Mouse (Mus musculus) c-Kit-positive CD71-negative TER-119-negative erythroid progenitor cells, embryonic 14.5 days (primary cell): ENCODE measurements around the gene Ms4a6b.
"Not testable (repeated sequence)": the region's sequence is repeated elsewhere in the genome, so short reads cannot be mapped to it uniquely, and the experiment has no call there.

Source experiments
- DNase-seq: peaks from one replicate; pipeline ENCODE4 v3.0.0-alpha.2; 2013; ENCODE audit warnings: low read depth

Gene Ms4a6b

GRCm38 (mm10) chr19:11533888-11534445 lies 17.7 kb downstream of the Ms4a6b start:
- DNase-seq: no peak

GRCm38 (mm10) chr19:11536593-11536992 lies 20.3 kb downstream of the Ms4a6b start, which contains the start of gene Ms4a4d:
Ms4a4d (plus strand) TSS chr19:11536801.
- DNase-seq: no peak

- DNase-seq: no peak
Measured at GRCm38 (mm10) chr19:11537336-11537735, 21.0 kb downstream of the Ms4a6b start.

- DNase-seq: not testable (repeated sequence)
Measured at GRCm38 (mm10) chr19:11540166-11540821, 24.0 kb downstream of the Ms4a6b start.

- not testable (repeated sequence) for DNase-seq
Measured at GRCm38 (mm10) chr19:11544383-11544782, 28.1 kb downstream of the Ms4a6b start.

GRCm38 (mm10) chr19:11547911-11548310 lies 31.6 kb downstream of the Ms4a6b start:
- no peak for DNase-seq

GRCm38 (mm10) chr19:11554726-11555125 lies 38.4 kb downstream of the Ms4a6b start:
- no peak for DNase-seq

GRCm38 (mm10) chr19:11559560-11559959 lies 43.2 kb downstream of the Ms4a6b start:
- peak; percentile 5 for DNase-seq

- DNase-seq: no peak
Measured at GRCm38 (mm10) chr19:11574965-11575364, 58.7 kb downstream of the Ms4a6b start.
